Mouse (Mus musculus): ENCODE measurements around the gene Mfsd4b3.

Mfsd4b3 gene

GRCm38 (mm10) chr10:39959761-39960440 is at the start of gene Mfsd4b3:
Gene Mfsd4b3 (minus strand): TSS chr10:39960153.
- WGBS, result under 1% methylated on average over 38 of the region's 38 CpGs

DNA sequence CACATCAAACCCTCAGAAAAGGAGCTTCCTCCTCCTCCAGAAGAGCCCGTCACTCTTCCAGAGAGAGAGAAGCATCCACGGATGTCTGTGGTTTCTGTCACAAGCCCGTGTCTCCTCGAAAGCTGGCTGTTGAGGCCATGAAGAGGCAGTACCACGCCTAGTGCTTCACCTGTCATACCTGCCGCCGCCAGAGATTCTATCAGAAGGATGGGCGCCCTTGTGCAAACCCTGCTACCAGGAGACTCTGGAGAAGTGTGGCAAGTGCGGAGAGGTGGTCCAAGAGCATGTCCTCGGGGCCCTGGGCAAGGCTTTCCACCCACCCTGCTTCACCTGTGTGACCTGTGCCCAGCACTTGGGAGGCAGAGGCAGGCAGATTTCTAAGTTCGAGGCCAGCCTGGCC is 49.6 kb upstream of the Mfsd4b3 start:
- WGBS, result 86% methylated on average over 11 of the region's 11 CpGs

GRCm38 (mm10) chr10:40008847-40009246 is 48.9 kb upstream of the Mfsd4b3 start:
- WGBS, result 62% methylated on average over 4 of the region's 4 CpGs

DNA sequence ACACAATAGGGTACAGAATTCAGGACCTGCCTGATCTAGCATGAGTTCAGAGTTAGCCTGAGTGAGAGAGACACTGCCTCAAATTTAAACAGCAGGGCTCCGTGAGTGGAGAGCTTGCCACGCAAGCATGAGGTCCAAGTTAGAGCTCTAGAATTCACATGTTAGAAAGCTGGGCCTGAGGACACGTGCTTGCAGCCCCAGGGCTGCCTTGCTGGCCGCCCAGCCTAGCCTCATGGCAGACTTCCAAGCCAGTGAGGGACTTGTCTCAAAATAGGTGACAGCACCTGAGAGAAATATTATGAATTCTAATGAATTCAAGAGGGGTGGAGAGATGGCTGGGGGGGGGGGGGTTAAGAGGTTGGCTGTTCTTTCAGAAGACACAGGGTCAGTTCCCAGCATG is 48.0 kb upstream of the Mfsd4b3 start:
- WGBS, result 94% methylated on average over 4 of the region's 4 CpGs

GRCm38 (mm10) chr10:40006963-40007362 is 47.0 kb upstream of the Mfsd4b3 start:
- 60% methylated on average over 10 of the region's 10 CpGs for WGBS

DNA sequence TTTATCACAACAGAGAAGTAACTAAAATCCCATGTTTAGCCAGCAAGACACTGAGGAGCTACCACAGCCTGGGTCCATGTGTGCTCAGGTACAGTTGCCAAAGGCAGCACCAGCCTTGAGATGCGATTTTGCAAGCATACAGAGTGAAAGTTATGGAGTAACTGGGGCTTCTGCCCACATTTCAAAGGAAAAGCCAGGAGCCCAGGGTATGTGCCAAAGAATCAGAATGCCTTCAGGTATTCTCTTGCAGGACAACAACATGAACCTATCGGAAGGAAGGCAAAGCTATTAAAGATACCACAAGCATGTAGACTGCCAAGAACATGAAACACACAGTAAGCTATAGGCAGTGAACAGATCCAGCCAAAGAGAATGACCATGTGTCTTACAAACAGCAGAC is 40.8 kb upstream of the Mfsd4b3 start:
- WGBS, result 85% methylated on average over 2 of the region's 2 CpGs

- WGBS, result 88% methylated on average over 4 of the region's 4 CpGs
Measured at GRCm38 (mm10) chr10:39991155-39991554, 31.2 kb upstream of the Mfsd4b3 start.

GRCm38 (mm10) chr10:39986466-39986865 is 26.5 kb upstream of the Mfsd4b3 start, which contains the start of gene Mfsd4b5:
Gene Mfsd4b5 (minus strand): TSS chr10:39986646.
- 85% methylated on average over 12 of the region's 12 CpGs for WGBS

GRCm38 (mm10) chr10:39982604-39983003 is 22.7 kb upstream of the Mfsd4b3 start:
- WGBS, result 77% methylated on average over 5 of the region's 5 CpGs

DNA sequence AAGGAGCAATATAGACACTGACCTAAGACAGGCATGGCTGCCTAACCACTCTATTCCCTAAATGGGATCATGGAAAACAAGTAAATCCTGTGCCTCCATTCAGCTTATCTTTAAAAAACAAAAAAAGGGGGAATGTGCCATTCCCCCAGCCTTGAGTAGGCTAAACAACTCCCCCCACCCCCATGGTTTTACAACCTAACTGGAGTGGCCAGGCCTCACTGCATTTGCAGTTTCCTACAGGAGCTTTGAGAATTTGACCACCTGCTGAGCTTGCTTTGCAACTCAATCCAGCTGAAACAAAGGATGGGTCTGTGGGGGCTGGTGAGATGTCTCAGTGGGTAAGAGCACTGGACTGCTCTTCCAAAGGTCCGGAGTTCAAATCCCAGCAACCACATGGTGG is 18.3 kb upstream of the Mfsd4b3 start:
- WGBS, result 97% methylated on average over 1 of the region's 1 CpGs

GRCm38 (mm10) chr10:39977346-39977745 is 17.4 kb upstream of the Mfsd4b3 start:
- WGBS, result 97% methylated on average over 4 of the region's 4 CpGs

- WGBS, result 61% methylated on average over 2 of the region's 2 CpGs
Measured at GRCm38 (mm10) chr10:39975771-39976170, 15.8 kb upstream of the Mfsd4b3 start.

GRCm38 (mm10) chr10:39974982-39975381 is 15.0 kb upstream of the Mfsd4b3 start:
- 45% methylated on average over 11 of the region's 11 CpGs for WGBS

DNA sequence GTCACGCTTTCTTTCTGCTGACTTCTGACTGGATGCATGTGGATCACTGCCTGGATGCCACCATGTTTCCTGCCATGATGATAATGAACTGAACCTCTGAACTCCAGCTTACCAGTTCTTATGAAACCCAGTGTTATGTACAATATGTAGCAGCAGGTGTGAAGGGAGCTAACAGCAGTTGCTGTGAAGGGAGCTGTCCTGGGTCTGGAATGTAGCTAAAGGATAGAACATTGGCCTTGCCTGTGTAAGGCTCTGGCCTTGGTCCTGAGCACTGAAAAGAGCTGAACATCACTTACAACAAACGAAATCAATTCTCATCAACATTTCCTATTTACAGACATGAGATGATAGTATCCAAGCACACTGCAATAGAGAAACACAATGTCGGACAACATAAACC is 7.6 kb upstream of the Mfsd4b3 start:
- WGBS, result 88% methylated on average over 3 of the region's 3 CpGs

- WGBS, result 51% methylated on average over 1 of the region's 1 CpGs
Measured at GRCm38 (mm10) chr10:39961906-39962305, 2.0 kb upstream of the Mfsd4b3 start.

- 41% methylated on average over 11 of the region's 11 CpGs for WGBS
Measured at GRCm38 (mm10) chr10:39960441-39960822, 479 bp upstream of the Mfsd4b3 start.

DNA sequence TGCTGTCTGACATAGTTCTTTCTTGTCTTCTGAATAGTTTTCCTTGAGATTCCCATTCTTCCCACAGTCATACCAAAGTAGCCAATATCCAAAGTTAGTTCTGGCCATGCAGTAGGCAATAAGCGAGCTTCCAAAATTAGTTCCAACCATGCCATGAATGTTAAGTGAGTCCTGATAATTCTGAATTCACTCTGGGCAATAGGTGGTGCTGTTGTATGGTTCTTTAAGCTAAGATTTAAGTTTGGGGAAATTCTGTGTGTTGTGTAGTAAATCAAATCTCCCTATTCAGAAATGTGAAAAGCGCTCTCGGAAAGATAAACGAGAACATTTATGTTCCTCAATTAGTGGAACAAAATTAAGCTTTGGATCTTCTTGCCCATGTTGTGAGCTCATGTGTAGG is 1.7 kb downstream of the Mfsd4b3 start:
- 30% methylated on average over 4 of the region's 4 CpGs for WGBS

DNA sequence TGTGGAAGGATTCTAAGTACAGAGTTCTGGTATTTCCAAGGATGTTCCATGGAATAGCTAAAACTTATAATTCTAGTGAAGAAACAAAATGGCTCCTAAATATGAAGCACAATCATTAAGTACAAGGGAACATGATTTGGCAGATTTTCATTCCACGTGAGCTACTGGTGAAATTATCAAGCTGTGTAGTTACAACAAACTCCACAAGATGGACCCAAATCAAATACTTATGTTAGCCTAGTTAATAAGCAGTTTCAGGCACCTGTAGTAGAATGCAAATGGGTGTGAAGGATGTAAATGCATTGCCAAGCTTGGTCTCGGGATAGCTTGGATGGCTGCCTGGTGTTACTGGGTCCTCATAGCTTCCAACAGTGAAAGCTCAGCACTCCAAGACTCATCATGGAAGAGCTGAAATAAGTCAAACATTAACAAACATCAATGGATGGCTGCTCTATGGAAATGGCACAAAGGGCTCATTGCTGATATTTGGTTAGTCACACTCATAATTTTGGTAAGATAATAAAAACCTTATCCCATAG is 3.5 kb downstream of the Mfsd4b3 start:
- WGBS, result 37% methylated on average over 2 of the region's 2 CpGs

DNA sequence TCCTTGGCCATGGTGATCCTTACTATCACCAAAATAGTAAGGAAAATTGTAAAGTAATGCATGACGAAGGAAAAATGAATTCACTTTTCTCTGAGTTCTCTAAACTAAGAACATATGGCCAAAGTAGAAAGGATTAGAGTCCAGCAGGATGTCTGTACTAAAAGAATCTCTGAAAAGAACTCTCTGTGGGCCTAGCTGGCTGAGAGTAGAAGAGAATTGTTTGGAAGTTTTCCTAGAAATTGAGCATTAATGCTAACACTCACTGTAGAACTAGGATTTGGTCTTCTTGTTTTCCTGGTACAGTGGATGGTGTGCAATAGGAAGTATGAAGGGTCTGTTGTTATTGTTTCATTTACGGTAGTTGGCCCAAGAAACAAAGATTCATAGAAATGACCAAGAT is 4.8 kb downstream of the Mfsd4b3 start:
- 59% methylated on average over 2 of the region's 2 CpGs for WGBS

- 80% methylated on average over 2 of the region's 2 CpGs for WGBS
Measured at GRCm38 (mm10) chr10:39949377-39949954, 10.5 kb downstream of the Mfsd4b3 start.

- 86% methylated on average over 3 of the region's 3 CpGs for WGBS
Measured at GRCm38 (mm10) chr10:39947195-39947594, 12.8 kb downstream of the Mfsd4b3 start.

DNA sequence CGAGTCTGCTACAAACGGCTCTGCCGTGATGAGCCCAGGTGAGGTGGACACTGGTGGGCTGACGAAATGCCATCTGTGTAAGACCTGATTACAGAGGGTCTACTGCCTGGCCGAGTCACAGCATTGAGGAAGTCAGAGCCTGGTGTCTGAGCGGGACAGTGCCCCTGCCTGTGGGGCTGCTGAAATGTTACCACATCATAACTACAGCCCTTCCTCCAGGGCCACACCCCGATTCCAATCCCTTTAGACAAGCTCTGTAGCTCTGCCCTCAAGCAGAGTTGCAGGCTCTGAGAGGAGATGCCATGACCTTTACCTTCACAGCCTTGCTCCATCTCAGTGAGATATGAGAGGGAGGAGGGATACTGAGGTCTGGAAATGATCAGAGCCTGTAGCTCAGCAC is 23.4 kb downstream of the Mfsd4b3 start:
- WGBS, result 83% methylated on average over 7 of the region's 7 CpGs

GRCm38 (mm10) chr10:39926616-39927139 is 33.3 kb downstream of the Mfsd4b3 start, which contains the start of gene Mfsd4b2:
Gene Mfsd4b2 (minus strand): TSS chr10:39926923.
- 4% methylated on average over 40 of the region's 41 CpGs for WGBS

All from cerebral cortex, adult 2 months (tissue).